Mouse (Mus musculus): ENCODE measurements around the gene Ppp2r2d. TPM values are rescaled to one million over a fixed set of nuclear protein-coding genes. Genes with fewer than 3 reads are reported as not detected.

Ppp2r2d gene
- polyA plus RNA-seq (2014; fragmentation: Nextera tagmentation; extraction: Ambion mirVana): 34.9 and 39.0 TPM in 2 replicates

GRCm38 (mm10) chr7:138845544-138846391 lies at the start of gene Ppp2r2d, which contains the start of gene Mapk1ip1:
TSS of gene Ppp2r2d (plus strand) at chr7:138846079.
TSS of gene Mapk1ip1 (minus strand) at chr7:138846273.
- under 1% methylated on average over 51 of the region's 51 CpGs for WGBS
- Histone ChIP-seq H3K27me3 (ENCODE audit: control insufficient read depth, insufficient read depth, low read length) (no peaks in the 10 kb centered on the region), H3K9me3 (ENCODE audit: control insufficient read depth, low read depth, low read length) (no peaks in the 10 kb centered on the region), H3K36me3 (ENCODE audit: control insufficient read depth, insufficient read depth, low read length) (peaks cover 8% of the 10 kb centered on the region; the same call in 1 of the 2 replicates), H3K9ac (replicated peaks; ENCODE audit: low read depth, low read length) (peak within 1 kb of the TSS; percentile 94), H3K27ac (ENCODE audit: low read length) (peak within 1 kb of the TSS; percentile 86), H3K4me2 (replicated peaks; ENCODE audit: low read depth, low read length) (peak within 1 kb of the TSS; percentile 91), H3K4me3 (ENCODE audit: low read depth, low read length) (peak within 1 kb of the TSS; percentile 98), H3K4me1 (ENCODE audit: control insufficient read depth, insufficient read depth, low read length) (peaks cover 24% of the 10 kb centered on the region)
- ATAC-seq (ENCODE audit: insufficient number of reproducible peaks, insufficient read depth, low FRiP score, low read depth): peak; percentile 94

GRCm38 (mm10) chr7:138803386-138803785 lies 42.5 kb upstream of the Ppp2r2d start:
- WGBS: 16% methylated on average over 4 of the region's 4 CpGs
- Histone ChIP-seq H3K4me2 (replicated peaks; ENCODE audit: low read depth, low read length) (no peak overlapping the region), H3K27ac (ENCODE audit: low read length) (no peak overlapping the region), H3K27me3 (ENCODE audit: control insufficient read depth, insufficient read depth, low read length) (no peaks in the 10 kb centered on the region), H3K4me3 (ENCODE audit: low read depth, low read length) (no peak overlapping the region), H3K9ac (replicated peaks; ENCODE audit: low read depth, low read length) (no peak overlapping the region), H3K36me3 (ENCODE audit: control insufficient read depth, insufficient read depth, low read length) (no peaks in the 10 kb centered on the region), H3K4me1 (ENCODE audit: control insufficient read depth, insufficient read depth, low read length) (no peaks in the 10 kb centered on the region), H3K9me3 (ENCODE audit: control insufficient read depth, low read depth, low read length) (no peaks in the 10 kb centered on the region)
- ATAC-seq (ENCODE audit: insufficient number of reproducible peaks, insufficient read depth, low FRiP score, low read depth): no peak

DNA sequence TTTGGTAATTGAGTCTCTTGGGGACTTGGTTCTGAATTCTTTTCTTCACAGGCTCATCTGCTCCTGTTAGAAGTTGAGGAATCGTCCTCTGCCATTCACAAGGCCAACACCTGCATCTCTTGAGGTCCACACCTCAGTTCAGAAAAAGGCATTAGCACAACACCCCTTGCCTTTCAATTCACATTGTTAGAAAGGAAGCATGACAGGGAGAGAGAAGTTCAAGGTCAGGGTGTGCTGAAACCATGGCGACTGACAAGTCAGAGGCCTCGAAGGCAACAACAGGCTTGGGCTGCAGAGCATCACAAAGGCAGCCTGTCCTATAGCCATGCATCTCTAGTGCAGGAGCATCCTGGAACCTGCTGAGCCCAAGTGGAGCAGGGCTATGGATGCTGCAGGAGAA lies 38.7 kb upstream of the Ppp2r2d start:
- H3K27ac ChIP-seq (ENCODE audit: low read length): no peak overlapping the region
- H3K9ac ChIP-seq (replicated peaks; ENCODE audit: low read depth, low read length): no peak overlapping the region
- H3K4me2 ChIP-seq (replicated peaks; ENCODE audit: low read depth, low read length): no peak overlapping the region
- no peak overlapping the region for H3K4me3 ChIP-seq (ENCODE audit: low read depth, low read length)
- no peaks in the 10 kb centered on the region for H3K27me3 ChIP-seq (ENCODE audit: control insufficient read depth, insufficient read depth, low read length)
- WGBS: 89% methylated on average over 3 of the region's 3 CpGs
- ATAC-seq (ENCODE audit: insufficient number of reproducible peaks, insufficient read depth, low FRiP score, low read depth): no peak
- no peaks in the 10 kb centered on the region for H3K9me3 ChIP-seq (ENCODE audit: control insufficient read depth, low read depth, low read length)
- no peaks in the 10 kb centered on the region for H3K36me3 ChIP-seq (ENCODE audit: control insufficient read depth, insufficient read depth, low read length)
- H3K4me1 ChIP-seq (ENCODE audit: control insufficient read depth, insufficient read depth, low read length): no peaks in the 10 kb centered on the region

DNA sequence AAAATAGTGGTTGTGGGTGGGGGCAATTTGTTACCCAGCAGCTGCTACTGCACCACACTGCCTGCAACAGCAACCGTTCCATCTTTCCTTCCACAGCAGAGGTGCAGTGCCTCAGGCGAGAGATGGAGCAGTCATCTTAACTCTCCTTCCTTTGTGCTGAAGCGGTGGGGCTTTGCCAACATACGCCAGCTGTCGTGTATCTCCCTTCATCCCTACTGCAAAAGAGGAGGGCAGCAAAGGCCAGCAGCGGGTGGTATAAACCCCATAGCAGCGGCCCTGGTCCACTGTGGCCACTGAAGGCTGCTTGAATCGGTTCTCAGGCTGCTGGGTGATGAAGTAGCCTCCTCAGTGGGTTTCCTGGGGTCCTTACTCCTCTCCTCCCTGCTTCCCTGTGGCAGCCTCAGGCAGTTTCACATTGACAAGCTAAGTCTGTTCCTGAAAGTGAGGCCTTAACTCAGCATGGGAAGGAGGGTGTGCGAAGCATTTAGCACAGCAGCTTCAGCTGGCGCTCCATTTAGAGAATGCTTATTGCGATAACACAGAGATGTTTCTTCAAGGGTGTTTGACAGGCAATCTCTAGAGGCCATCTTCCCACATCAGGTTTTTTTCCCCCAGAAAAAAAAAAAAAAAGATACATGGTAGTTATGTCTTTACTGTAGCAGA lies 32.5 kb upstream of the Ppp2r2d start:
- Histone ChIP-seq H3K4me2 (replicated peaks; ENCODE audit: low read depth, low read length) (no peak overlapping the region), H3K4me3 (ENCODE audit: low read depth, low read length) (no peak overlapping the region), H3K4me1 (ENCODE audit: control insufficient read depth, insufficient read depth, low read length) (no peaks in the 10 kb centered on the region), H3K9me3 (ENCODE audit: control insufficient read depth, low read depth, low read length) (no peaks in the 10 kb centered on the region), H3K9ac (replicated peaks; ENCODE audit: low read depth, low read length) (no peak overlapping the region), H3K27ac (ENCODE audit: low read length) (0 out of 2 replicates have a peak overlapping the region, but pooled peaks have one; percentile 15), H3K27me3 (ENCODE audit: control insufficient read depth, insufficient read depth, low read length) (no peaks in the 10 kb centered on the region), H3K36me3 (ENCODE audit: control insufficient read depth, insufficient read depth, low read length) (no peaks in the 10 kb centered on the region)
- WGBS: 57% methylated on average over 11 of the region's 11 CpGs
- no peak for ATAC-seq (ENCODE audit: insufficient number of reproducible peaks, insufficient read depth, low FRiP score, low read depth)

GRCm38 (mm10) chr7:138818314-138818713 lies 27.6 kb upstream of the Ppp2r2d start:
- H3K4me3 ChIP-seq (ENCODE audit: low read depth, low read length): no peak overlapping the region
- no peaks in the 10 kb centered on the region for H3K9me3 ChIP-seq (ENCODE audit: control insufficient read depth, low read depth, low read length)
- no peak for ATAC-seq (ENCODE audit: insufficient number of reproducible peaks, insufficient read depth, low FRiP score, low read depth)
- no peak overlapping the region for H3K27ac ChIP-seq (ENCODE audit: low read length)
- H3K9ac ChIP-seq (replicated peaks; ENCODE audit: low read depth, low read length): no peak overlapping the region
- no peak overlapping the region for H3K4me2 ChIP-seq (replicated peaks; ENCODE audit: low read depth, low read length)
- no peaks in the 10 kb centered on the region for H3K4me1 ChIP-seq (ENCODE audit: control insufficient read depth, insufficient read depth, low read length)
- H3K27me3 ChIP-seq (ENCODE audit: control insufficient read depth, insufficient read depth, low read length): no peaks in the 10 kb centered on the region
- 50% methylated on average over 4 of the region's 4 CpGs for WGBS
- H3K36me3 ChIP-seq (ENCODE audit: control insufficient read depth, insufficient read depth, low read length): no peaks in the 10 kb centered on the region

DNA sequence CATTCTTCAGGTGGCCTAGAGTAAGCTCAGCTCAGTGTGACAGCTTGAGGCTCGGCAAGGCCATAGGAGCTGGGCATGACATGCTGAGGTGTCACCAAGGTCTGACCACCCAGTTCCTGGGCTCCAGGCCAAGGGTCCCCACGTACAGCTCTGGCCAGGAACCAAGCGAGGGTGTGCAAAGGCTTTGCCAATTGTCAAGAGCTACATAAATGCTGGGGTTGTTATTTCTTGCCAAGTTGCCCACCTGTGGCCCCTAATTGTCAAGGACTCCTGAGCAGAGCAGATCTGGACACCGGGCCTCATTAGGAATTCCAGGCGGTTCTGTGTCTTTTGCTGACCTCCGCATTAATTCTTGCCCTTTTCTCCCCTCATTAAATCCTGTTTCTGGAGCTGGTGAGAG lies 21.5 kb upstream of the Ppp2r2d start:
- H3K9me3 ChIP-seq (ENCODE audit: control insufficient read depth, low read depth, low read length): no peaks in the 10 kb centered on the region
- ATAC-seq (ENCODE audit: insufficient number of reproducible peaks, insufficient read depth, low FRiP score, low read depth): no peak; the same call in 1 of the 2 replicates
- no peaks in the 10 kb centered on the region for H3K36me3 ChIP-seq (ENCODE audit: control insufficient read depth, insufficient read depth, low read length)
- WGBS: 82% methylated on average over 6 of the region's 6 CpGs
- no peaks in the 10 kb centered on the region for H3K4me1 ChIP-seq (ENCODE audit: control insufficient read depth, insufficient read depth, low read length)
- no peak overlapping the region for H3K4me3 ChIP-seq (ENCODE audit: low read depth, low read length)
- no peak overlapping the region for H3K4me2 ChIP-seq (replicated peaks; ENCODE audit: low read depth, low read length)
- H3K27ac ChIP-seq (ENCODE audit: low read length): no peak overlapping the region
- no peaks in the 10 kb centered on the region for H3K27me3 ChIP-seq (ENCODE audit: control insufficient read depth, insufficient read depth, low read length)
- H3K9ac ChIP-seq (replicated peaks; ENCODE audit: low read depth, low read length): no peak overlapping the region

GRCm38 (mm10) chr7:138824995-138825756 lies 20.7 kb upstream of the Ppp2r2d start:
- Histone ChIP-seq H3K27me3 (ENCODE audit: control insufficient read depth, insufficient read depth, low read length) (no peaks in the 10 kb centered on the region), H3K9ac (replicated peaks; ENCODE audit: low read depth, low read length) (no peak overlapping the region), H3K4me2 (replicated peaks; ENCODE audit: low read depth, low read length) (no peak overlapping the region), H3K4me3 (ENCODE audit: low read depth, low read length) (no peak overlapping the region), H3K36me3 (ENCODE audit: control insufficient read depth, insufficient read depth, low read length) (no peaks in the 10 kb centered on the region), H3K4me1 (ENCODE audit: control insufficient read depth, insufficient read depth, low read length) (no peaks in the 10 kb centered on the region), H3K27ac (ENCODE audit: low read length) (no peak overlapping the region), H3K9me3 (ENCODE audit: control insufficient read depth, low read depth, low read length) (no peaks in the 10 kb centered on the region)
- WGBS: 80% methylated on average over 19 of the region's 19 CpGs
- ATAC-seq (ENCODE audit: insufficient number of reproducible peaks, insufficient read depth, low FRiP score, low read depth): no peak

- WGBS: 14% methylated on average over 11 of the region's 11 CpGs
- no peak overlapping the region for H3K4me2 ChIP-seq (replicated peaks; ENCODE audit: low read depth, low read length)
- H3K27ac ChIP-seq (ENCODE audit: low read length): no peak overlapping the region
- no peaks in the 10 kb centered on the region for H3K36me3 ChIP-seq (ENCODE audit: control insufficient read depth, insufficient read depth, low read length)
- no peak overlapping the region for H3K4me3 ChIP-seq (ENCODE audit: low read depth, low read length)
- H3K9me3 ChIP-seq (ENCODE audit: control insufficient read depth, low read depth, low read length): no peaks in the 10 kb centered on the region
- H3K4me1 ChIP-seq (ENCODE audit: control insufficient read depth, insufficient read depth, low read length): no peaks in the 10 kb centered on the region
- ATAC-seq (ENCODE audit: insufficient number of reproducible peaks, insufficient read depth, low FRiP score, low read depth): no peak
- H3K27me3 ChIP-seq (ENCODE audit: control insufficient read depth, insufficient read depth, low read length): no peaks in the 10 kb centered on the region
- no peak overlapping the region for H3K9ac ChIP-seq (replicated peaks; ENCODE audit: low read depth, low read length)
Measured at GRCm38 (mm10) chr7:138827812-138828211, 18.1 kb upstream of the Ppp2r2d start.
